Mouse (Mus musculus) thymus, postnatal 10 days (tissue): ENCODE data around the gene Ntf5.
"Not testable (repeated sequence)": the region's sequence is repeated elsewhere in the genome, so short reads cannot be mapped to it uniquely, and the experiment has no call there.

Experiments used
- DNase-seq, 2 experiments: peaks; one replicate each; pipeline ENCODE4 v3.0.0; 2021; ENCODE audit warnings: low spot score in 2 of 2

Gene Ntf5

DNA sequence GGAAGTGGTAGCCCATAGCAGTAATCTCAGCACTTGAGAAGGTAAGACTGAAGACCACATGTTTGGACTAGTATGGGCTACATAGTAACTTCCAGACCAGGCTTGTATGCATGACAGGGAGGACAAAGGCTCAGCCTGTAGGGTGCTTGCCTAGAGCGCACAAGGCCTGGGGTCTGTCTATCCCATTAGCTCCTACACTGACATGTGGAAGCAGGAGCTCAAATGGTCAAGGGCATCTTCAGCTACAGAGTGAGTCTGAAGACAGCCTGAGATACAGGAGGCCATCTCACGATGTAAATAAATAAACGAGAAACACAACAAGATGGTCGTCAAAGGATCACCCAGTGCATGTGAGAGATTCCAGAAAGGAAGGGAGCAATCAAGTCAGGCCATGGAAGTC is 48.8 kb downstream of the Ntf5 start:
- DNase-seq = no peak

DNA sequence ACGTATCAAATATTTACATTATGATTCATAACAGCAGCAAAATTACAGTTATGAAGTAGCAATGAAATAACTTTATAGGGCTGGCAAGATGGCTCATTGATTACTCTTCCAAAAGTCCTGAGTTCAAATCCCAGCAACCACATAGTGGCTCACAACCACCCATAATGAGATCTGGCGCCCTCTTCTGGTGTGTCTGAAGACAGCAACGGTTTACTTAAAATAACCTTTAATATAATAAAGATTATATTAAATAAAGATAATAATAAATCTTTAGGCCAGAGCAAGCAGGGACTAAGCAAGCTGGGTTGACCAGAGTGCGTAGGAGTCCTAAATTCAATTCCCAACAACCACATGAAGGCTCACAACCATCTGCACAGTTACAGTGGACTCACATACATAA is 49.4 kb downstream of the Ntf5 start:
- DNase-seq = not testable (repeated sequence)

DNA sequence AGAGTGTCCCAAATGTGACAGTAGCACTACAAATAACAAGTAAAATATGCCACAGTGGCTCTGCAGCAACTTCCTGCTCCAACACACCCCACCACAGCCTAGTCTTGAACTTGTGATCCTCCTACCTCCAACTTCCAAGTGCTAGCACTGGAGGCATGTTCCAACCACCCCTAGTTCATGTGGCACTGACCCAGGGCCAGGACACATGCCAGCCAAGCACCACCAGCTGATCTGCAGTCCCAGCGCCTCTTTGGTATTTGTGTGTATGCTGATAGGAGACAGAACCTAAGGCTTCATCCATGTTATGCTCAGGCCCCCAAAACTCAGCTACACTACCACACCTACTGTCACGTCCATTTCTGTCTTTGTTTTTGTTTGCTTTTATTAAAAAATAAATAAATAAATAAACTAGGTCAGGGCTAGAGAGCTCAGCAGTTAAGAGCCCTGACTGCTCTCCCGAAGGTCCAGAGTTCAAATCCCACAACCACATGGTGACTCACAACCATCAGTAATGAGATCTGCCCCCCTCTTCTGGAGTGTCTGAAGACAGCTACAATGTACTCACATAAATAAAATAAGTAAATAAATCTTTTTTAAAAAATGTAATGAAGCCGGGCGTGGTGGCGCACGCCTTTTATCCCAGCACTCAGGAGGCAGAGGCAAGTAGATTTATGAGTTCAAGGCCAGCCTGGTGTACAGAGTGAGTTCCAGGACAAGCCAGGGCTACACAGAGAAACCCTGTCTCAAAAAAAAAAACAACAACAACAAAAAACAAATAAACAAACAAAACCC is 50.7 kb downstream of the Ntf5 start:
- no peak for DNase-seq

DNA sequence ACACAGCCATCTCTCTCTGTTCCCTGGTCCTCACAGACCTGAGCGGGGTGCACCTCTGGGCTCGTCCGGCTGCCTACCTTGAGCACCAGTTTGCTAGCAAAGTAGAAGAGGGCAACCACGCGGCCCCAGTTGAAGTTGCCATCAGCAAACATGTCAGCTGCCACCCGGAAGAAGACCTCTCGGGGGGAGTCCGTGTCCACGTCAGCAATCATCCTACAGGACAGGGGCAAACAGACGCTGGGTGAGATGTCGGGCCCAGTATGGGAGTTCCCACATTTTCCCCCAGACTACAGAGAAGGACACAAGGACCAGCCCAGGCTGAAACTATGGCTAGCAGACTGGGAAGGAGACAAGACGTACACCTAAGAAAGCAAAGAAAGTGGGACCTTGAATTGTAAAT is 51.6 kb downstream of the Ntf5 start:
- no peak for DNase-seq

DNA sequence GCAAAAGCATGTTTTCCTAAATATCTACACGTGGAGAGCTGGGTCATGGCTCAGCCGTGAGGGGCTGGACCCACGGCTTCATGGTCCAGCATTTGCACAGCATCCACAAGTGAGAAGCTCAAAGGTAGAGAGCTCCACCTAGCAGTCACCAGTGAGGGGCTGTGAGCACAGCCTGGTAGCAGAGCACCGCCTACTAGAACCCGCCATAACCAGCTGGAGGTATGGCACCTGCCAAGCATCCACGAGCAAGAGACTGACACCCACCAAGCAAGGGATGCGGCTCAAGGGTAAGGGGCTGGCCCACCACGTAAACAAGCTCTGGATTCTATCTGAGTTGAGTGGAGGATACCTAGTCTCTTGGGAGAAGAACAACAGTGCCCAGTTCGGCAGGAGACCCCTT is 52.1 kb downstream of the Ntf5 start:
- no peak for DNase-seq

DNA sequence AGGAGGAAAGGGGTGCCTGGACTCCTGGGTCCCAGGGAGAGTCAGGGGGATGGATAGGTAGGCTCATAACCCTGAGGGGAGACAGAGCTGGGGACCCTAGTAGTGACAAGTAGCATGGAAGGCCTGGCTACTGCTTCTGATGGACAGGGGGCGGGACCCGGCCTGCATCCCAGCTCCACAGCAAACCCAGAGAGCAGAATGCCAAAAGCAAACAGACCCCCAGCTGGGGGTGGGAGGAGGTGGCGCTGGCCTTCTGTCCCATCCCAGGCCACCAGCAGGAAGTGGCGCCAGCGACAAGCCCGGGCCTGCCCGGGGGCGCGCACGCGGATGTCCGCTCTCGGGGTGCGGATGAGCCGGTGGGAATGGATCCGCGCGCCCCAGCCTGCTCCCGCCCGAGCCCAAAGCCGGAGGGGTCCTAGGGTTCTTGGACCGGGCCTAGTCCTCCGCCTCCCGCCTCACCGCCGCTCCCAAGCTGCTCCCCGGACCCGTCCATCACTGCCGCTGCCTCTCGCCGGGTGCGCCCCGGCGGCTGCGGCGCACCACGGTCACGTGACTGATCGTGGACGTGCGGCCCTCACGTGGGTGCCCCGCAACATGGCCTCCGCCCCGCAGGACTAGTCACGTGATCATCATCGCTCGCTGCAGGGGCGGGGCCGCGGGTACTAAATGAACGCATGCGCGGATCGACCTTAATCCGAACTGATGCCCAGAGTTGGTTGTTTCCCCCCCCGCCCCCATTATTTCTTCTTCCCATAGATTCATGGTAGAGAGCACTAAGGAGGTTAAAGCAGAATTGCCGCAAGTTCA is 53.0 kb downstream of the Ntf5 start, which contains the start of gene Bax:
Gene Bax, minus strand, starts transcription at position 616 of the 807 bp plus-strand sequence.
- peak; percentile 86 to 87 for DNase-seq
